Mouse (Mus musculus): ENCODE measurements at regions not wholly inside any gene's neighbourhood (a gene's known extent, or its start where the extent isn't known, plus 50 kb on each side); places are given as distances from the start of the nearest gene placed in this dataset.

- no peak for DNase-seq (ENCODE audit: low spot score)
Observed at GRCm38 (mm10) chr1:34739621-34740020, 103.2 kb downstream of the Fam168b start.

GRCm38 (mm10) chr1:34740891-34741290 lies 102.0 kb downstream of the Fam168b start:
- DNase-seq (ENCODE audit: low spot score) = no peak

GRCm38 (mm10) chr1:34742234-34742633 lies 100.6 kb downstream of the Fam168b start:
- DNase-seq (ENCODE audit: low spot score) = no peak

- DNase-seq (ENCODE audit: low spot score) = no peak
Observed at GRCm38 (mm10) chr1:34745881-34746280, 97.0 kb downstream of the Fam168b start.

- no peak for DNase-seq (ENCODE audit: low spot score)
Observed at GRCm38 (mm10) chr1:34749161-34750040, 93.5 kb downstream of the Fam168b start.

- no peak for DNase-seq (ENCODE audit: low spot score)
Observed at GRCm38 (mm10) chr1:34750061-34751054, 92.5 kb downstream of the Fam168b start.

GRCm38 (mm10) chr1:34751128-34751527 lies 91.7 kb downstream of the Fam168b start:
- no peak for DNase-seq (ENCODE audit: low spot score)

GRCm38 (mm10) chr1:34753581-34753980 lies 89.3 kb downstream of the Fam168b start:
- no peak for DNase-seq (ENCODE audit: low spot score)

- DNase-seq (ENCODE audit: low spot score) = no peak
Observed at GRCm38 (mm10) chr1:34760547-34760946, 82.3 kb downstream of the Fam168b start.

- no peak for DNase-seq (ENCODE audit: low spot score)
Observed at GRCm38 (mm10) chr1:34761436-34761835, 81.4 kb downstream of the Fam168b start.

- DNase-seq (ENCODE audit: low spot score) = no peak
Observed at GRCm38 (mm10) chr1:34761870-34762269, 81.0 kb downstream of the Fam168b start.
